Mouse (Mus musculus) heart, embryonic 12.5 days (tissue): ENCODE results near the gene Pus7. TPM values are rescaled to one million over a fixed set of nuclear protein-coding genes. Genes with fewer than 3 reads are reported as not detected.

Experiments
- ATAC-seq: fragments of 200-750 bp; cut with Nextera tagmentation; 2 replicates; pipeline ENCODE4 v1.8.0; 2017; ENCODE audit warnings: moderate TSS enrichment, moderate library complexity; ENCODE audit not compliant: insufficient number of reproducible peaks, low FRiP score
- H3K27ac ChIP-seq: fragments of 300-500 bp; sonication (generic); 2 replicates; pipeline ENCODE4 v1.5.1; 2016; ENCODE audit warnings: mild to moderate bottlenecking, moderate library complexity; ENCODE audit not compliant: poor library complexity, severe bottlenecking
- H3K27me3 ChIP-seq: fragments of 300-500 bp; sonication (generic); replicated peaks from 2 replicates; pipeline ENCODE4 v1.6.1; 2016; ENCODE audit warnings: mild to moderate bottlenecking, moderate library complexity
- H3K36me3 ChIP-seq: fragments of 300-500 bp; sonication (generic); 2 replicates; pipeline ENCODE4 v1.6.1; 2016; ENCODE audit warnings: mild to moderate bottlenecking, moderate library complexity
- H3K4me1 ChIP-seq: fragments of 300-500 bp; sonication (generic); replicated peaks from 2 replicates; pipeline ENCODE4 v1.6.1; 2016; ENCODE audit warnings: mild to moderate bottlenecking
- H3K4me2 ChIP-seq: fragments of 300-500 bp; sonication (generic); 2 replicates; pipeline ENCODE4 v1.6.1; 2016; ENCODE audit warnings: mild to moderate bottlenecking, moderate library complexity
- H3K4me3 ChIP-seq: fragments of 300-500 bp; sonication (generic); 2 replicates; pipeline ENCODE4 v1.5.1; 2016; ENCODE audit warnings: mild to moderate bottlenecking
- H3K9ac ChIP-seq: fragments of 300-500 bp; sonication (generic); 2 replicates; pipeline ENCODE4 v1.6.1; 2016; ENCODE audit warnings: mild to moderate bottlenecking, moderate library complexity
- H3K9me3 ChIP-seq: fragments of 300-500 bp; sonication (generic); replicated peaks from 2 replicates; pipeline ENCODE4 v1.6.1; 2016; ENCODE audit warnings: mild to moderate bottlenecking, moderate library complexity
- WGBS: fragments of 180-500 bp; shearing (Covaris S2); methylation state at CpG from one replicate; pipeline ENCODE4 v1.1.7; 2016; 5-methylcytosine and 5-hydroxymethylcytosine counted together
- polyA plus RNA-seq: library from polyadenylated mRNA; unstranded; fragments of >200 nt; fragmentation: Nextera tagmentation; extraction: Ambion mirVana; gene quantifications from 2 replicates; pipeline ENCODE4 v1.2.1, GENCODE M21; 2016

Gene Pus7
- polyA plus RNA-seq: 27.3 and 28.9 TPM in 2 replicates

- Histone ChIP-seq H3K27me3 (no peaks in the 10 kb centered on the region), H3K27ac (peak within 1 kb of the TSS; percentile 70)
- 1% methylated on average over 67 of the region's 86 CpGs for WGBS
These were observed at the start of gene Pus7 for GRCm38 (mm10) chr5:23782931-23783877. Gene Pus7, minus strand, starts transcription at chr5:23783711.

GRCm38 (mm10) chr5:23830897-23831752, 47.6 kb upstream of the Pus7 start:
- Histone ChIP-seq H3K36me3 (no peaks in the 10 kb centered on the region), H3K27ac (no peak overlapping the region), H3K4me2 (peak overlapping the region; percentile 58), H3K27me3 (peaks cover 33% of the 10 kb centered on the region), H3K9ac (no peak overlapping the region), H3K9me3 (no peaks in the 10 kb centered on the region), H3K4me3 (peak overlapping the region; percentile 29), H3K4me1 (0 out of 2 replicates have a peak, but pooled peaks cover 2% of the 10 kb centered on the region)
- 31% methylated on average over 58 of the region's 58 CpGs for WGBS
- no peak for ATAC-seq

More at GRCm38 (mm10) chr5:23782931-23783877, at the start of gene Pus7:
- H3K36me3 ChIP-seq: 0 out of 2 replicates have a peak, but pooled peaks cover under 1% of the 10 kb centered on the region
- H3K4me2 ChIP-seq: peak within 1 kb of the TSS; percentile 71
- peak; percentile 94 for ATAC-seq
- H3K4me3 ChIP-seq: peak within 1 kb of the TSS; percentile 99
- no peaks in the 10 kb centered on the region for H3K9me3 ChIP-seq
- H3K9ac ChIP-seq: peak within 1 kb of the TSS; percentile 88
- H3K4me1 ChIP-seq: peaks cover 13% of the 10 kb centered on the region

DNA sequence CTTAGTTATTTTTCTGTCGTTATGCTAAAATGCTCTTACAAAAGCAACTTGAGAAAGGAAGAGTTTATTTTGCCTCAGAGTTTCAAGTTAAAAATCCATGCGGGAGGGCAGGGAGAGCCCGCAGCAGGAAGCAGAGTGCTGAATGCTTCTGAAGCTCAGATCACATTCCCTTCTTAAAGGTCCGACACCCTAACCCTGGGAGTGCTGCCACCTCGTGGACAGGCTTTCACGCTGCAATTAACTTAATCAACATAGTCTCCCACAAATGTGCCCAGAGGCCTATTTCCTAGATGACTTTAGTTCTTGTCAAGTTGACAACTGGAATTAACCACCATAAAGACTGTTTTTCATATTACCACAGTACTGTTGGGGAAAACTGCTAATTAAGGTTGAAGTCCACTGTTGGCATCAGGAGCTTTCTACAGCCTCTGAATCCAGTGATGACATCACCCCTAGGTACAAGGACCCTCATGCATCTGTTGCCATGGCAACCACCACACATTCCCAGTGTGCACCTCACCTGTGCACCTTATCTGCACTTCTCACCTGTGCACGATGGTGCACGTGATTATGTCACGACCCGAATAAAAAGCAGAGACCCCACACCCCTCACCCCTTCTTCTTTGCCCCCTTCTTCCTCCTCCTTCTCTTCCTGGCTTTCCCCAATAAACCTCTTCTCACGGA, 43.0 kb upstream of the Pus7 start:
- Histone ChIP-seq H3K4me1 (0 out of 2 replicates have a peak, but pooled peaks cover 2% of the 10 kb centered on the region), H3K9me3 (no peaks in the 10 kb centered on the region), H3K36me3 (0 out of 2 replicates have a peak, but pooled peaks cover 5% of the 10 kb centered on the region), H3K9ac (no peak overlapping the region), H3K4me2 (no peak overlapping the region), H3K27ac (no peak overlapping the region), H3K27me3 (peaks cover 23% of the 10 kb centered on the region), H3K4me3 (no peak overlapping the region)
- ATAC-seq: no peak
- 31% methylated on average over 11 of the region's 11 CpGs for WGBS

DNA sequence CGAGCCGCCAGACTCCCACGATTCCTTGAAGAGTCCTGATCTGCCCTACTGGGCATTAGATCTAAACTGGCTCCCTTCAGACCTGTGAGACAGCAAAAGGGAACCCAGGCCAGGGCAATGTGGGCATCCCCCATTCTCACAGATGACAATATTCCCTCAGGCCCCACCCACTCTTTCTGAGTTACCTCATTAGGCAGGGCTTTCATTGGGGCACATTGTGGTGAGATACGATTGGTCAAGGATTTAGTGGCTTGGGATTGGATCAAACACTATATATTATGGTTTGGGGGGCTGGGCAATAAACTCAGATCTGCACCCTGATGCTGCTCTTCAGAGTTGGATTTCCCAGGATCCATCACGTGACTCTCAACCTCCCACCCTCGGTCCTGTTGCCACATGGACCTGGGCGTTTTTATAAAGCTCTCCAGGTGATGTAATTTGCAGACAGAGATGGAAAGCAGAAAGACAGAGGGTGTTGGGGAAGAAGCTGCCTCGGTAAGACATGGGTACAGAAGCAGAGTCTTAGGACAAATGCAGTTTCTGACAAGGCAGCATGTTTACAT, 40.7 kb upstream of the Pus7 start:
- Histone ChIP-seq H3K4me3 (no peak overlapping the region), H3K4me2 (no peak overlapping the region), H3K36me3 (peaks cover 18% of the 10 kb centered on the region), H3K4me1 (no peaks in the 10 kb centered on the region), H3K9ac (no peak overlapping the region), H3K9me3 (no peaks in the 10 kb centered on the region), H3K27me3 (peaks cover 3% of the 10 kb centered on the region), H3K27ac (no peak overlapping the region)
- WGBS: 71% methylated on average over 8 of the region's 8 CpGs
- ATAC-seq: no peak

- 63% methylated on average over 11 of the region's 11 CpGs for WGBS
- ATAC-seq: no peak
These were observed 38.8 kb upstream of the Pus7 start for GRCm38 (mm10) chr5:23822306-23822705.

DNA sequence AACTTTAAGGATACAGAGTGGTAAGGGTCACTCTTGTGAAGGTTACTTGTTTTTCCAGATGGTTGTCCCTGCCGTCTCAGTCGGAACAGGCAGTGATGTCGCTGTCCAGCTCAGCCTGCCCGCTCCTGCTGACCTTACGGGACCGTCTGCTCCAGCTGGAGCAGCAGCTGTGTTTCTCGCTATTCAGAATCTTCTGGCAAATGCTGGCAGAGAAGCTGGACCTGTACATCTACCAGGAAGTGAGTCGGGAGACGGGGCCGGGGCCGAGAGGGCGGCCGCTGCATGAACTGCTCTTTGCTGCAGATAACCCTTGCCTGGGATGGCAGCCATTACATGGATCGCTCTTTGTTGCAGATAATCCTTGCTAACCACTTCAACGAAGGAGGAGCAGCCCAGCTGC, 33.2 kb upstream of the Pus7 start:
- no peaks in the 10 kb centered on the region for H3K4me1 ChIP-seq
- H3K27ac ChIP-seq: no peak overlapping the region
- H3K4me3 ChIP-seq: no peak overlapping the region
- no peak for ATAC-seq
- no peak overlapping the region for H3K4me2 ChIP-seq
- H3K27me3 ChIP-seq: no peaks in the 10 kb centered on the region
- no peak overlapping the region for H3K9ac ChIP-seq
- peaks cover 11% of the 10 kb centered on the region for H3K9me3 ChIP-seq
- WGBS: 88% methylated on average over 15 of the region's 15 CpGs
- H3K36me3 ChIP-seq: peaks cover 82% of the 10 kb centered on the region

More at GRCm38 (mm10) chr5:23822306-23822705, 38.8 kb upstream of the Pus7 start:
- H3K27me3 ChIP-seq: no peaks in the 10 kb centered on the region
- no peak overlapping the region for H3K4me3 ChIP-seq
- no peaks in the 10 kb centered on the region for H3K4me1 ChIP-seq
- H3K9ac ChIP-seq: no peak overlapping the region
- H3K4me2 ChIP-seq: no peak overlapping the region
- no peaks in the 10 kb centered on the region for H3K9me3 ChIP-seq
- H3K36me3 ChIP-seq: peaks cover 32% of the 10 kb centered on the region
- no peak overlapping the region for H3K27ac ChIP-seq

- 93% methylated on average over 5 of the region's 5 CpGs for WGBS
- Histone ChIP-seq H3K27me3 (no peaks in the 10 kb centered on the region), H3K4me1 (no peaks in the 10 kb centered on the region), H3K9ac (no peak overlapping the region), H3K36me3 (peaks cover 90% of the 10 kb centered on the region), H3K4me2 (no peak overlapping the region), H3K27ac (no peak overlapping the region), H3K4me3 (no peak overlapping the region), H3K9me3 (peaks cover 11% of the 10 kb centered on the region)
- no peak for ATAC-seq
These were observed 31.3 kb upstream of the Pus7 start for GRCm38 (mm10) chr5:23814841-23815240.

GRCm38 (mm10) chr5:23792726-23793125, 9.2 kb upstream of the Pus7 start:
- Histone ChIP-seq H3K4me1 (peaks cover 12% of the 10 kb centered on the region), H3K9me3 (no peaks in the 10 kb centered on the region), H3K4me2 (no peak overlapping the region), H3K4me3 (no peak overlapping the region), H3K36me3 (peaks cover 50% of the 10 kb centered on the region), H3K27ac (no peak overlapping the region), H3K27me3 (no peaks in the 10 kb centered on the region), H3K9ac (no peak overlapping the region)
- ATAC-seq: no peak
- WGBS: 85% methylated on average over 2 of the region's 2 CpGs

DNA sequence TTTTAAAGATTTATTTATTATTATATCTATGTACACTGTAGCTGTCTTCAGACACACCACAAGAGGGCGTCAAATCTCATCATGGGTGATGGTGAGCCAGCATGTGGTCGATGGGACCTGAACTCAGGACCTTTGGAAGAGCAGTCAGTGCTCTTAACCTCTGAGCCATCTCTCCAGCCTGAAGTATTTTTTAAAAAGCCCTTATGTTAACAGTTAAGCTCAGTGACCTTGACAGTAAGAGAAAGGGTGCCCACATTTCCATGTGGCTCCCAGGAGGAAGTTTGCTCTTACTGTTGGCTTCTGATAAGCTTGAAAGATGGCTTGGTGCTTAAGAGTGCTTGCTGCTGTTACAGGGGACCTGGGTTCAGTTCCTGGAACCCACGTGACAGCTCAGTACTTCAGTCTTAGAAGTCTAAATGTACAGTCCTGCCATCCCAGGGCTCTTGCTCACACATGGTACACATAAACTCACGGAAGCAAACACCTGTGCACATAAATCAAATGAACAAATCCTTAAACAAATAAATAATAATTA, 5.6 kb upstream of the Pus7 start:
- no peak for ATAC-seq
- Histone ChIP-seq H3K4me1 (peaks cover 14% of the 10 kb centered on the region), H3K27me3 (no peaks in the 10 kb centered on the region), H3K27ac (no peak overlapping the region), H3K4me2 (peak overlapping the region; percentile 97), H3K4me3 (no peak overlapping the region), H3K9me3 (no peaks in the 10 kb centered on the region), H3K36me3 (peaks cover 22% of the 10 kb centered on the region), H3K9ac (peak overlapping the region; percentile 92)
- 79% methylated on average over 4 of the region's 4 CpGs for WGBS

DNA sequence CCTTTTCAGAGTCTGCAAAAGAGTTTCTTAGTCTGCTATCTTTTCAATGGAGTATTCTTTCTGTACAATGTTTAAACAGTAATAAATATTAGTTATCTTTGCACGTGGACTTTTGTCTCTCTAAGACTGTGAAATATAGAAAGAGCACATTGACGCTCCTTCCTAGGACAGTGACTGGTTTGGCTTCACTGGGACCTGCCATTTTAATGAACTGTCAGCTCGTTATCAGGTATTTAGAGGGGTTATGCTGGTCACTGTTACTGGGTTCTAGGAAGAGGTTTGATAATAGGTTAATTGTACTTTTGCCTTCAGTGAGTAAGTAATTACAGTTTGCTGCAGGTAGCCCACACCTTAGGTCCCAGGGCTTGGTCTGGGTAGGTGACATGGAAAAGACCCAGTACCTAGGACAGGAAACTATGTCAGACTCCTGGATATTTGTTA, 4.9 kb upstream of the Pus7 start:
- 35% methylated on average over 3 of the region's 3 CpGs for WGBS
- ATAC-seq: no peak
- peak overlapping the region; percentile 90 for H3K4me3 ChIP-seq

More for the DNA sequence above, 4.9 kb upstream of the Pus7 start:
- peak overlapping the region; percentile 97 for H3K4me2 ChIP-seq
- H3K4me1 ChIP-seq: peaks cover 14% of the 10 kb centered on the region
- no peaks in the 10 kb centered on the region for H3K27me3 ChIP-seq
- no peak overlapping the region for H3K27ac ChIP-seq
- H3K9ac ChIP-seq: peak overlapping the region; percentile 92
- H3K36me3 ChIP-seq: peaks cover 19% of the 10 kb centered on the region; the same call in 1 of the 2 replicates
- no peaks in the 10 kb centered on the region for H3K9me3 ChIP-seq
